Mouse (Mus musculus) left cerebral cortex, adult 11 months (tissue): ENCODE data around the gene Cenpk.
A peak's percentile ranks its signal among the peaks of the same experiment; 100 is the strongest.
"Not testable (repeated sequence)": the region's sequence is repeated elsewhere in the genome, so short reads cannot be mapped to it uniquely, and the experiment has no call there.

Experiments used
- DNase-seq: peaks from one replicate; pipeline ENCODE4 v3.0.0; 2022; ENCODE audit warnings: low spot score

The Cenpk gene

GRCm38 (mm10) chr13:104228384-104229066 lies at the start of gene Cenpk, which contains the start of gene Ppwd1:
Gene Cenpk, plus strand, starts transcription at chr13:104228611.
Gene Ppwd1, minus strand, starts transcription at chr13:104228843.
- peak; percentile 90 for DNase-seq

- DNase-seq: peak; percentile 95
Measured at GRCm38 (mm10) chr13:104178650-104179121, 49.7 kb upstream of the Cenpk start, which contains the start of gene Trim23. Gene Trim23, plus strand, starts transcription at chr13:104178797.

DNA sequence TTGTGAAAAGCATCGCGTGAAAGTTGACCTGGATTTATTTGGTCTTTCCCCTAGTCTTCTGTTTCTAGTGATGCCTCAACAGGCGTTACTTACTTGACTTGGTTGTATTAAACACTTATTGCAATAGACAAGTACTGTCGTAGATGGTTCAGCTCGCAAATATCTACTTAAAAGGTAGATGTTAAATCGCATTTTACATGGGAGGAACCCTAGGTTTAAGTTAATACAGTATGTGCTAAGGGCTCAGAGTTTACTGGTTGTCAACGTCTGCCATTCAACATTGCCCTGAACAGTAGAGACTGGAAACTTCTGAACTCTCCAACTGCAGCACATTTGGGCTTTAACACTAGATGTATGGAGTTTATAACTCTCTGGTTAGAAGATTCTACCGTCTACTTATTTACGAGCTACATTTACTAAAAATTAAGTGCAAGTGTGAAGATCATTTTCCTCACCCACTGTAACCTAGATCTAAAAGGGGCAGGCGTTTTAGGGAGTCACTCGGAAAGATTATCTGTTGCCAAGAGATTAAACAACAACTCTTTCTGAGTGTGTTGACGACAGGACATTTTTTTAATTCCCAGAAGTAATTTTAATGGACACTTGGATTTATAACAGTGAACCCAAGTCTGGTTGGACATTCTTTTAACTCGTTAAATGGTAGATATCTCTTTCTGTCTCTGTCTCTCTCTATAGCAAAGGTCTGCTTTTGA lies 49.1 kb upstream of the Cenpk start:
- DNase-seq: no peak

GRCm38 (mm10) chr13:104187357-104187756 lies 41.1 kb upstream of the Cenpk start:
- DNase-seq: no peak

- DNase-seq: not testable (repeated sequence)
Measured at GRCm38 (mm10) chr13:104195891-104196290, 32.5 kb upstream of the Cenpk start.

- no peak for DNase-seq
Measured at GRCm38 (mm10) chr13:104204313-104204712, 24.1 kb upstream of the Cenpk start.

DNA sequence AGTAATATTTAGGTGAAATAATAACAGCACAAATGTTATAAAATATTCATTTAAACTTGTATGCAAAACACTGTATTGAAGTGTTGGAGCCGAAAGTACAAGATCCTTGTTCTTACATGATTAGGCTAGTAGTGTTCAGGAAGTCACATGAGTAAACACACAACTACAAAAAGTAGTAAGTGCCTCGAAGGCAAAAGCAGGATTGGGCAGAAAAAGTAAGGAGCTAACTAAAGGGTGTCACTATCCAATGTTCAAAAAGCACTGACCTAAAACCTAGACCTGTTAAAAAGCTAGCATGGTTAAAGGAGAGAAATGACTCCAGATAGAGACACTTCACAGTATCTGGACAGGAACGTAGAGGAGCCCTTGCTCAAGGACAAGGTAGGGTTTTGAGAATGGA lies 933 bp upstream of the Cenpk start:
- no peak for DNase-seq

- DNase-seq: no peak
Measured at GRCm38 (mm10) chr13:104229181-104229580, 770 bp downstream of the Cenpk start.

DNA sequence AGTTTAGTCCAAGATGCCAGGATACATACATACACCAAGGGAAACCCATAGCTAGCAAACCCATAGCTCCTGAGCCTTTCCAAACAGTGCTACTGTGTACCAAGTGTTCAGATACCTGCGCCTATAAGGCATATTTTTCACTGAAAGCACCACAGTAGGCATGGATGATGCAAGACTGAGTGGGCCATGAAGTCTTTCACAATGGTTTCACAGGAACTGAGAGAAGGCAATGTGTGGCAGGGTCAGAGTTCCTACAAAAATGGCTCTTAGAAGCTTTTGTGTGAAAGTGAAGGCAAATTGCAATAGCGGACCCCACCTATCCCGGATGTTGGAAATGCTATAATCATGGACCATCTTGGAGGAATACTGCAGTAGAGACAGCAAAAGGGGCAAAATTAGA lies 30.6 kb downstream of the Cenpk start:
- DNase-seq: no peak

DNA sequence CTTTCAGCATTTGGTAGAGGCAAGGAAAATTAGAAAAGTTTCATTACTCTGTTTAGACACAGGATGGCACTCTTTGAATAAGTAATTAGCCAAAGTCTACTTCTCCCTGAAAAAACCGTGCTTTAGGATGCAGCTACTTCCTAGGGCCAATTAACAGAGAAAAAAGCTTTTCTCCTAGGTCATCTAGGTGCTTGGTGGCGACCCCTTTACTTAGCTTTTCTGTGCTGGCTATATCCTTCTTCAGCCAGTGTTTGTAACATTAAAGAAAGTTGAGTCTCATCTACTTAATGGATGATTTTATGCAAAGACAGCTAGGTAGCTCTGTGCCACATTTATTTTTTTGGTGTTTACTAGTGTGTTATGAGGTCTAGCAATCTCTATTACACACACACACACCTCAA lies 56.6 kb downstream of the Cenpk start:
- peak; percentile 22 for DNase-seq

GRCm38 (mm10) chr13:104285737-104286311 lies 57.4 kb downstream of the Cenpk start:
- DNase-seq: peak; percentile 8

- DNase-seq: no peak
Measured at GRCm38 (mm10) chr13:104286336-104286735, 57.9 kb downstream of the Cenpk start.

GRCm38 (mm10) chr13:104286897-104287309 lies 58.5 kb downstream of the Cenpk start:
- DNase-seq: peak; percentile 87

DNA sequence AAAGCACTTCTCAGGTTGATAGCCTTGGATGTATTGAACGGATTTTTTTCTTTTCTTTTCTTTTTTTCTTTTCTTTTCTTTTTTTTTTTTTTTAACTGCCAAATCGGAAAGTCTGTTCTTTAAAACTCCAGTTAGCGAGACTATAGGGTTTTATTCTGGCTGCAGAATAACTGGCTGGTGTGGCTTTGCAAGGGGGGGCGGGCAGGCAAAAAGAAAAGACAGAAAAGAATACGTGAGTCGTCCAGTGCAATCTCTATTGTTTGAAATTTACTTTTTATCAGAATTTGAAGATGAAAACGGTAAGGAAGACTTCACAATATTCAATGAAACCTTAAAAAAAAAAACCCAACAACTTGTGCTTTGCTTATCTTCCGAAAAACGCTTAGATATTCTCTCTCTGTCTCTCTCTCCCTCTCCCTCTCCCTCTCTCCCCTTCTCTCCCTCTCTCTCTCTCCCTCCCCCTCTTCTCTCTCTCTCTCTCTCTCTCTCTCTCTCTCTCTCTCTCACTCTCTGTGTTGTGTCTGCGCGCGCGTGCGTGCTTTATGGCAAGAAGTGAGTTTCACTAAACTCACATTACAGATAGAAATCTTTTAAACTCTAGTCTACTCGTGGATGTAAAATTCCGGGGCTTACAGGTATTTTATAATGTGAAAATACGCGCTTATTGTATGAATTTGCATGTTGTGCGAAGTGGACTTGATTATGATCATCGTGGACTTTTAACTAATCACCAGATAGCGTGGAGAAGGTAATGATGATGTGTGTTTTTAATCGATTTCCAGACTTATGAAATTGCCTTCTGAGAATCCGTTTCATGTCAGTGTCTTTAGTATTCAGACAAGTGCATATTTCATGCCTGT lies 59.2 kb downstream of the Cenpk start, which contains the start of gene Adamts6:
Gene Adamts6 (plus strand): TSS at position 470 of the 860 bp plus-strand sequence.
- no peak for DNase-seq

GRCm38 (mm10) chr13:104288226-104288859 lies 59.9 kb downstream of the Cenpk start:
- no peak for DNase-seq

GRCm38 (mm10) chr13:104289176-104289575 lies 60.8 kb downstream of the Cenpk start:
- DNase-seq: no peak

DNA sequence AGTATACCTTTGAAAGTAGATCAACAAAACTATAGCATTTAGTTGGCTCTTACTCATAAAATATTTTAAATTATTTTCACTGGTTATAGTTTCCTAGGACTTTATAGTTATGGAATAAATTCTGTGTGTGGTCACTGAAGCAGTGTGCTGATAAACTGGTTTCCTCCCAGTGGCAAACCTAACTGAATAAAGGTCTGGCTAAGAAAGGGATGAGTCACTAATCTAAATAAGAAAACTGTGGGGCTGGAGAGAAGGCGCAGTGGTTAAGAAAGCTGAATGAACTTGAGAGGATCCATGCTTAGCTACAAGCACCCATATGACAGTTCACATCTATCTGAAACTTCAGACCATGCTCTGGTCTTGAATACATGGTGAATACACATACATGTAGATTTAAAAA lies 67.1 kb downstream of the Cenpk start:
- no peak for DNase-seq
